Mouse (Mus musculus) E14TG2a.4 (cell line): ENCODE measurements around the gene Tmprss13.

ENCODE experiments used
- CTCF ChIP-seq: conservative IDR thresholded peaks from 2 replicates; pipeline ENCODE4 v1.5.1; 2014; ENCODE audit warnings: low read length
- NANOG ChIP-seq: IDR thresholded peaks from 2 replicates; pipeline ENCODE4 v1.6.1; 2014; ENCODE audit warnings: borderline replicate concordance, low read length, mixed read lengths

DNA sequence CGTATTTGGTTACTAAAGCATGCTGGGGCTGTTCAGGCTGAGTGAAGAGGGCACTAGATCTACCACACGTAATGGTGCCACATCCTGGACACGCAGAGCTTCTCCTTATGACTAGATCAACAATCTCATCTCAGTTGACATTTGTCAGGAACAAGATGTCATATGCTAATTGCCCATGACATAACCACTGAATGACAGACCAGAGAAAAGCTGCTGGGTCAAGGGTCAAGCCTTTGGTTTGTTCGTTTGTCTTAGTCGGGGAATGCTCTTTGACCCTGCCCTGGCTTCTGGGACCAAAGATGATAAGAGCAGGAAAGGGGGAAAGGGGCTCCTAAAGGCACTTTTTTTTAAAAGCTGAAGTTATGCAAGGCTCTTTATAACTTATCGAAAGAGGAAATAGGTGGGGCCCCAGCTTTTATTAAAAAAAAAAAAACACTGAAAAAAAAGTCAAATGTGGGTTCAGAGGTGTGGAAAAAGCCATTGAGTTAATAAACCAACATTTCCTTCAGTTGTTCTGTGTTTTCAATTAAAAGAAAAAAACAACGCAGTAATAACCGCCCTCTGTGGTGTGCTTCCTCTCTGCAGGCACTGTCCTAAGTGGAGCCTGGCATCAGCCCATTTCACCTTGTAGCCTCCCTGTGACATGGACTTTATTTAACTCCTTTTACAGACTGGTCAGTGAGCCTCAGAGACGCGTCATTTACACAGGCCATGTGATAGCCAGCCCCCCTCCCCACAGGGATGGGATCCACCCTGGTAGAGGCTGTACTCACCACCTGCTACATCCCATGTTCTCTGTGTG lies 24.5 kb upstream of the Tmprss13 start:
- TF ChIP-seq CTCF: no peak
- no peak for TF ChIP-seq NANOG
